Mouse (Mus musculus): ENCODE results near the gene Ceacam15.

The Ceacam15 gene

DNA sequence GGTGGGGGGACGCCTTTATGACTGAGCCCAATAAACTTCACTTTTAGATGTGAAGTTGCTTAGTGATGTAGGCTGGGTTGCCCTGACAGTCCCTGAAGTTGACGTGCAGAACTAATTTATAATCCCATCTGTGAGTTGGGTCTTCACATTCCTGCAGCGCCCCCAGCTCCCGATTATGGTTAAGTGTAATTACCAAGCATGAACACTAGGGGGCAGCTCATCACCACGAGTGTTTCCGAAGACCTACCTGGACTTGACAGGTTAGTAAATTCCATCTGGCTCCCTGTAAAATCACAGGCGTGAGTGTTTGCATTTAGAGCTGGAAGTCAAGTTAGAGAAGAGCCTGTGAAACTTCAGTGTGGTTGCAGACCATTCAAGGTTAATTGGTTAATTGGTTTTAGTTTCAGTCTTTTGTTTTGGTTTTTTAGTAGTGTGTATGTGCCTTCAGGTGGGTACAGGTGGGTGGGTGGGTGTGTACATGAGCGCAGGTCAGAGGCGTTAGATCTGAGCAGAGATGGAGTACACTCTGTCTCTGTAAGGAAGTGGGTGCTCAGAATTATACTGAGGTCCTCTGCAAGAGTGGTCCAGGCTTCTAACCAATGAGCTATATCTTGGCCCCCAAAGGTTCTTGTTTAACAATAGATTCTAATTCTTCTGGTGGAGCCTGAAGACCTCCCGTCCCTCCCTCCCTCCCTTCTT lies 45.8 kb downstream of the Ceacam15 start:
- no peak for DNase-seq (ENCODE audit: low spot score in 2 of 2)

DNA sequence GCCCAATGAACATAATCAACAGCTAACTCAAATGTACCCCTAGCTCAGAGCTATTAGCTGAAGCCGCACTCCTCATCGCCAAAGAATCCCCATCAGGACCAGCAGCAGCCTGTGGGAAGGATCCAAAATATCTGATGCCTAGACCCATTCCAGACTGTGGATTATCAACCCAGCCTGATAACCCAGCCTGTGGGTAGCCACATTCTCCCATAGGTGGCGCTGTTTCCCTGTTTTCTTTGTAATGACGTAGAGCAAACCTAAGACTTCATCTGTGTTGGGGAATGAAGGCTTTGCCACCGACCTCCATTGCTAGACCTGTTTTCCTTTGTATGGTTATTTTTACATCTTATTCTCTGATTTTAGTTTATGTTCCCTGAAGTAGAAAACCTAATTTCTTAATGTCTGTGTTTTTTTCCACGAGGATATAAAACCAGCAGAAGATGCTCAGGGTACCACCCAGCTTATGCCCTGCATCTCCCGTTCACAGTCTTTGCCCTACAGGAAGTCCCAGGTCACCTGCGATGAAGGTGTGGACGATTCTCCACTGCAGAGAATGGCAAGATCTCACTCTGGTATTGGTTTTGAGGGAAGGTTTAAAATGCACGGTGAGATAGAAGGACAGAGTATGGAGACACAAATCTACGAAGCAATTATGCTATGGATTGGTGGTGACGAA lies 47.3 kb downstream of the Ceacam15 start:
- DNase-seq (ENCODE audit: low spot score in 2 of 2), result peak in 1 of 2 experiments; percentile 26

DNA sequence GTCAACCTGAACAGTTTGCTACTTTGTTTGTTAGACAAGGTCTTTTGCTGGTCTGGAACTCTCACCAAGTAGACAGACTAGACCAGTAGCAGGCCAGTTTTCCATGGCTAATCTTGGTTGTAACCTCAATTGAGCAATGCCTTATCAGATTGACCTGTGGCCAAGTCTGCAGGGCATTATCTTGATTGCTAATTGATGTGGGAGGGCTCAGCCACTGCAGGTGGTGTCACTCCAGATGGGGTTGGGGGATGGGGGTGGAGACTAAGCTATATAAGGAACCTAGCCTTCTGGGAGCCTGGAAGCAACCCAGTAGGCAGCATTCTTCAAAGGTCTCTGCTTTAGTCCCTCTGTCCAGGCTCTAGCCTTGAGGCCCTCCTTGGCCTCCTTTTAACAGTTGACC lies 51.8 kb downstream of the Ceacam15 start:
- no peak for DNase-seq (ENCODE audit: low spot score in 2 of 2)

DNA sequence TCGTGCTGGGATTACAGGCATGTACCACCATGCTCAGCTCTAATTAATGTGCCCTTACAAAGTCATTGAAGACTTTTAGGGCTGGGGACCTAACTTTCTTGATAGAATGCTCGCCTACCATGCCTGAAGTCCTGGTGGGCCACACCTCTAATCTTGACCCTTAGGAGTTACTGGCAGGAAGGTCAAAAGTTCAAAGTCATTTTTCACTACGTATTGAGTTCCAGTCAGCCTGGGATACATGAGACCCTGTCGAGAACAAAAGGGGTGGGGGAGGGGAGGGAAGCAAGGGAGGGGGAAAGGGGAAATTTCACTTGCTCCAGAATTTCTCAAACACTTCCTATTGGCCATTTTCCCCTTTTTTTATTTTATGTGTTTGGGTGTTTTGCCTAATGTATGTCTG lies 52.4 kb downstream of the Ceacam15 start:
- no peak for DNase-seq (ENCODE audit: low spot score in 2 of 2)

Measured in urinary bladder, adult 18-20 months (tissue).